Mouse (Mus musculus) liver, adult 2 months (tissue): ENCODE results near the gene Sgtb. TPM values are rescaled to one million over a fixed set of nuclear protein-coding genes. Genes with fewer than 3 reads are reported as not detected.

Experiments
- DNase-seq: peaks from one replicate; pipeline ENCODE4 v3.0.0-alpha.2; 2011; ENCODE audit warnings: low read depth, low spot score; ENCODE audit errors: extremely low read depth
- H3K27ac ChIP-seq: fragments of 200-500 bp; replicated peaks from 2 replicates; pipeline ENCODE4 v1.5.1; 2012; ENCODE audit warnings: low read depth, mild to moderate bottlenecking, control low read depth, inconsistent platforms, low read length; ENCODE audit not compliant: insufficient read depth
- H3K27me3 ChIP-seq: fragments of 200-500 bp; 2 replicates; pipeline ENCODE4 v1.6.1; 2012; ENCODE audit warnings: mild to moderate bottlenecking, moderate library complexity, low read length, inconsistent platforms; ENCODE audit not compliant: control insufficient read depth, insufficient read depth
- H3K36me3 ChIP-seq: fragments of 200-500 bp; 2 replicates; pipeline ENCODE4 v1.6.1; 2012; ENCODE audit warnings: low read length, inconsistent platforms; ENCODE audit not compliant: control insufficient read depth, insufficient read depth
- H3K4me1 ChIP-seq: fragments of 200-500 bp; 2 replicates; pipeline ENCODE4 v1.6.1; 2011; ENCODE audit warnings: low read length; ENCODE audit not compliant: control insufficient read depth, insufficient read depth
- H3K4me3 ChIP-seq: fragments of 200-500 bp; 2 replicates; pipeline ENCODE4 v1.5.1; 2011; ENCODE audit warnings: low read depth, mild to moderate bottlenecking, control low read depth, low read length, moderate library complexity; ENCODE audit not compliant: insufficient read depth
- H3K79me2 ChIP-seq: fragments of 200-500 bp; 2 replicates; pipeline ENCODE4 v1.6.1; 2012; ENCODE audit warnings: inconsistent platforms, mild to moderate bottlenecking, low read length, moderate library complexity; ENCODE audit not compliant: control insufficient read depth, insufficient read depth
- H3K9ac ChIP-seq: fragments of 200-500 bp; 2 replicates; pipeline ENCODE4 v1.6.1; 2012; ENCODE audit warnings: low read depth, mild to moderate bottlenecking, control low read depth, inconsistent platforms, low read length
- CTCF ChIP-seq: fragments of 200-500 bp; IDR thresholded peaks from 2 replicates; pipeline ENCODE4 v1.5.1; 2011; ENCODE audit warnings: low read depth, low read length, control low read depth
- POLR2A ChIP-seq: fragments of 200-500 bp; IDR thresholded peaks from 2 replicates; pipeline ENCODE4 v1.6.1; 2011; ENCODE audit warnings: low read length, control low read depth; ENCODE audit not compliant: insufficient read depth; ENCODE audit errors: extremely low read depth
- WGBS: fragments of 180-500 bp; shearing (Covaris S2); methylation state at CpG from one replicate; pipeline ENCODE4 v1.1.7; 2018; 5-methylcytosine and 5-hydroxymethylcytosine counted together
- polyA plus RNA-seq: library from polyadenylated mRNA; depleted of rRNA; stranded (reverse); fragments of >200 nt; gene quantifications from 2 replicates; pipeline ENCODE4 v1.2.3, GENCODE M21; 2012
- total RNA-seq: library from RNA; depleted of rRNA; stranded (reverse); fragments of >200 nt; gene quantifications from 2 replicates; pipeline ENCODE4 v1.2.3, GENCODE M21; 2014

Gene Sgtb
- total and polyA plus RNA-seq, 2 experiments = 0.34 to 3.2 TPM

GRCm38 (mm10) chr13:104110526-104110925 lies 985 bp downstream of the Sgtb start:
- WGBS = 37% methylated on average over 7 of the region's 7 CpGs
- DNase-seq = no peak
- no peak overlapping the region for H3K9ac ChIP-seq
- H3K4me1 ChIP-seq = peaks cover 4% of the 10 kb centered on the region
- H3K4me3 ChIP-seq = no peak overlapping the region
- H3K79me2 ChIP-seq = no peaks in the 10 kb centered on the region; the same call in 1 of the 2 replicates
- H3K27me3 ChIP-seq = no peaks in the 10 kb centered on the region
- no peak for TF ChIP-seq POLR2A
- no peak for TF ChIP-seq CTCF
- peaks cover 1% of the 10 kb centered on the region; the same call in 1 of the 2 replicates for H3K36me3 ChIP-seq
- no peak overlapping the region for H3K27ac ChIP-seq

- Histone ChIP-seq H3K9ac (no peak overlapping the region), H3K4me1 (peaks cover 4% of the 10 kb centered on the region), H3K27ac (no peak overlapping the region), H3K79me2 (no peaks in the 10 kb centered on the region), H3K36me3 (peaks cover 1% of the 10 kb centered on the region; the same call in 1 of the 2 replicates), H3K27me3 (no peaks in the 10 kb centered on the region), H3K4me3 (no peak overlapping the region)
- TF ChIP-seq CTCF = no peak
- TF ChIP-seq POLR2A = no peak
- DNase-seq = no peak
- 82% methylated on average over 12 of the region's 12 CpGs for WGBS
These were observed 2.8 kb downstream of the Sgtb start for GRCm38 (mm10) chr13:104112266-104112900.

- no peak overlapping the region for H3K4me3 ChIP-seq
- no peak for DNase-seq
- H3K36me3 ChIP-seq = peaks cover 2% of the 10 kb centered on the region; the same call in 1 of the 2 replicates
- no peak for TF ChIP-seq POLR2A
- TF ChIP-seq CTCF = no peak
- no peaks in the 10 kb centered on the region for H3K79me2 ChIP-seq
- 98% methylated on average over 4 of the region's 4 CpGs for WGBS
- no peaks in the 10 kb centered on the region for H3K4me1 ChIP-seq
- H3K27ac ChIP-seq = no peak overlapping the region
- H3K9ac ChIP-seq = no peak overlapping the region
- H3K27me3 ChIP-seq = no peaks in the 10 kb centered on the region
These were observed 4.2 kb downstream of the Sgtb start for GRCm38 (mm10) chr13:104113782-104114181.

GRCm38 (mm10) chr13:104114827-104115226 lies 5.3 kb downstream of the Sgtb start:
- Histone ChIP-seq H3K79me2 (no peaks in the 10 kb centered on the region), H3K27me3 (no peaks in the 10 kb centered on the region), H3K4me3 (no peak overlapping the region), H3K36me3 (peaks cover 6% of the 10 kb centered on the region), H3K27ac (no peak overlapping the region), H3K4me1 (no peaks in the 10 kb centered on the region), H3K9ac (no peak overlapping the region)
- TF ChIP-seq POLR2A (no peak), CTCF (no peak)
- WGBS = 93% methylated on average over 2 of the region's 2 CpGs
- no peak for DNase-seq

GRCm38 (mm10) chr13:104122078-104122840 lies 12.7 kb downstream of the Sgtb start:
- Histone ChIP-seq H3K4me1 (peaks cover 5% of the 10 kb centered on the region; the same call in 1 of the 2 replicates), H3K4me3 (no peak overlapping the region), H3K79me2 (no peaks in the 10 kb centered on the region), H3K36me3 (peaks cover 7% of the 10 kb centered on the region), H3K9ac (no peak overlapping the region), H3K27me3 (no peaks in the 10 kb centered on the region), H3K27ac (no peak overlapping the region)
- DNase-seq = no peak
- TF ChIP-seq POLR2A = no peak
- no peak for TF ChIP-seq CTCF
- WGBS = 89% methylated on average over 17 of the region's 17 CpGs
